Mouse (Mus musculus): ENCODE measurements around the gene Gm45808. TPM values are rescaled to one million over a fixed set of nuclear protein-coding genes. Genes with fewer than 3 reads are reported as not detected.
A peak's percentile ranks its signal among the peaks of the same experiment; 100 is the strongest.

Gene Gm45808
- polyA plus RNA-seq, 1 experiment from 2014 or later: not detected

- Histone ChIP-seq H3K36me3 (ENCODE audit: control insufficient read depth, insufficient read depth, low read length) (no peaks in the 10 kb centered on the region), H3K9ac (ENCODE audit: low read depth, low read length) (no peak overlapping the region), H3K27ac (ENCODE audit: low read depth, low read length) (peak overlapping the region; percentile 51), H3K9me3 (ENCODE audit: control insufficient read depth, low read length) (no peaks in the 10 kb centered on the region), H3K4me1 (ENCODE audit: control insufficient read depth, insufficient read depth, low read length) (peaks cover 3% of the 10 kb centered on the region), H3K4me2 (replicated peaks; ENCODE audit: low read depth, low read length) (peak overlapping the region; percentile 11), H3K4me3 (ENCODE audit: low read length) (no peak overlapping the region), H3K27me3 (ENCODE audit: control insufficient read depth, insufficient read depth, low read length) (no peaks in the 10 kb centered on the region)
- peak; percentile 53 for ATAC-seq (ENCODE audit: low FRiP score, low TSS enrichment)
- 28% methylated on average over 16 of the region's 16 CpGs for WGBS
Measured at GRCm38 (mm10) chr7:45515436-45515835, 28.8 kb upstream of the Gm45808 start.

GRCm38 (mm10) chr7:45514411-45514810 is 27.8 kb upstream of the Gm45808 start:
- Histone ChIP-seq H3K27ac (ENCODE audit: low read depth, low read length) (no peak overlapping the region), H3K4me1 (ENCODE audit: control insufficient read depth, insufficient read depth, low read length) (peaks cover 6% of the 10 kb centered on the region), H3K36me3 (ENCODE audit: control insufficient read depth, insufficient read depth, low read length) (no peaks in the 10 kb centered on the region), H3K9me3 (ENCODE audit: control insufficient read depth, low read length) (no peaks in the 10 kb centered on the region), H3K27me3 (ENCODE audit: control insufficient read depth, insufficient read depth, low read length) (no peaks in the 10 kb centered on the region), H3K4me2 (replicated peaks; ENCODE audit: low read depth, low read length) (no peak overlapping the region), H3K9ac (ENCODE audit: low read depth, low read length) (no peak overlapping the region), H3K4me3 (ENCODE audit: low read length) (no peak overlapping the region)
- ATAC-seq (ENCODE audit: low FRiP score, low TSS enrichment): no peak
- WGBS: 80% methylated on average over 7 of the region's 7 CpGs

- Histone ChIP-seq H3K36me3 (ENCODE audit: control insufficient read depth, insufficient read depth, low read length) (peaks cover 18% of the 10 kb centered on the region), H3K9me3 (ENCODE audit: control insufficient read depth, low read length) (no peaks in the 10 kb centered on the region), H3K4me1 (ENCODE audit: control insufficient read depth, insufficient read depth, low read length) (peaks cover 18% of the 10 kb centered on the region), H3K4me2 (replicated peaks; ENCODE audit: low read depth, low read length) (peak within 1 kb of the TSS; percentile 91), H3K4me3 (ENCODE audit: low read length) (peak within 1 kb of the TSS; percentile 62), H3K9ac (ENCODE audit: low read depth, low read length) (peak within 1 kb of the TSS; percentile 75), H3K27me3 (ENCODE audit: control insufficient read depth, insufficient read depth, low read length) (no peaks in the 10 kb centered on the region), H3K27ac (ENCODE audit: low read depth, low read length) (peak within 1 kb of the TSS; percentile 92)
- ATAC-seq (ENCODE audit: low FRiP score, low TSS enrichment): peak; percentile 83
- whole genome bisulfite sequencing: under 1% methylated on average over 44 of the region's 44 CpGs
Measured at GRCm38 (mm10) chr7:45509912-45510787, 23.5 kb upstream of the Gm45808 start, which contains the start of gene Nucb1. TSS of gene Nucb1 (minus strand) at chr7:45510406.

- peaks cover 18% of the 10 kb centered on the region for H3K36me3 ChIP-seq (ENCODE audit: control insufficient read depth, insufficient read depth, low read length)
- H3K4me3 ChIP-seq (ENCODE audit: low read length): peak overlapping the region; percentile 62
- peaks cover 17% of the 10 kb centered on the region for H3K4me1 ChIP-seq (ENCODE audit: control insufficient read depth, insufficient read depth, low read length)
- peak overlapping the region; percentile 91 for H3K4me2 ChIP-seq (replicated peaks; ENCODE audit: low read depth, low read length)
- 16% methylated on average over 19 of the region's 19 CpGs for WGBS
- no peaks in the 10 kb centered on the region for H3K9me3 ChIP-seq (ENCODE audit: control insufficient read depth, low read length)
- no peaks in the 10 kb centered on the region for H3K27me3 ChIP-seq (ENCODE audit: control insufficient read depth, insufficient read depth, low read length)
- H3K9ac ChIP-seq (ENCODE audit: low read depth, low read length): peak overlapping the region; percentile 75
- ATAC-seq (ENCODE audit: low FRiP score, low TSS enrichment): peak; percentile 15; the same call in 1 of the 2 replicates
- peak overlapping the region; percentile 92; the same call in 1 of the 2 replicates for H3K27ac ChIP-seq (ENCODE audit: low read depth, low read length)
Measured at GRCm38 (mm10) chr7:45509181-45509882, 22.7 kb upstream of the Gm45808 start.

- H3K36me3 ChIP-seq (ENCODE audit: control insufficient read depth, insufficient read depth, low read length): peaks cover 22% of the 10 kb centered on the region
- no peaks in the 10 kb centered on the region for H3K27me3 ChIP-seq (ENCODE audit: control insufficient read depth, insufficient read depth, low read length)
- 46% methylated on average over 6 of the region's 6 CpGs for WGBS
- no peaks in the 10 kb centered on the region for H3K9me3 ChIP-seq (ENCODE audit: control insufficient read depth, low read length)
- no peak overlapping the region; the same call in 1 of the 2 replicates for H3K27ac ChIP-seq (ENCODE audit: low read depth, low read length)
- peak overlapping the region; percentile 62; the same call in 1 of the 2 replicates for H3K4me3 ChIP-seq (ENCODE audit: low read length)
- ATAC-seq (ENCODE audit: low FRiP score, low TSS enrichment): no peak
- peaks cover 17% of the 10 kb centered on the region for H3K4me1 ChIP-seq (ENCODE audit: control insufficient read depth, insufficient read depth, low read length)
- peak overlapping the region; percentile 29; the same call in 1 of the 2 replicates for H3K9ac ChIP-seq (ENCODE audit: low read depth, low read length)
- H3K4me2 ChIP-seq (replicated peaks; ENCODE audit: low read depth, low read length): peak overlapping the region; percentile 91
Measured at GRCm38 (mm10) chr7:45508561-45508960, 21.9 kb upstream of the Gm45808 start.

GRCm38 (mm10) chr7:45507583-45507982 is 21.0 kb upstream of the Gm45808 start:
- no peak overlapping the region for H3K27ac ChIP-seq (ENCODE audit: low read depth, low read length)
- no peak for ATAC-seq (ENCODE audit: low FRiP score, low TSS enrichment)
- no peaks in the 10 kb centered on the region for H3K27me3 ChIP-seq (ENCODE audit: control insufficient read depth, insufficient read depth, low read length)
- H3K36me3 ChIP-seq (ENCODE audit: control insufficient read depth, insufficient read depth, low read length): peaks cover 26% of the 10 kb centered on the region
- WGBS: 88% methylated on average over 6 of the region's 6 CpGs
- H3K9ac ChIP-seq (ENCODE audit: low read depth, low read length): no peak overlapping the region
- no peak overlapping the region for H3K4me3 ChIP-seq (ENCODE audit: low read length)
- H3K4me1 ChIP-seq (ENCODE audit: control insufficient read depth, insufficient read depth, low read length): peaks cover 17% of the 10 kb centered on the region
- H3K9me3 ChIP-seq (ENCODE audit: control insufficient read depth, low read length): no peaks in the 10 kb centered on the region
- no peak overlapping the region for H3K4me2 ChIP-seq (replicated peaks; ENCODE audit: low read depth, low read length)

- no peak overlapping the region for H3K4me3 ChIP-seq (ENCODE audit: low read length)
- 93% methylated on average over 6 of the region's 6 CpGs for WGBS
- H3K9me3 ChIP-seq (ENCODE audit: control insufficient read depth, low read length): no peaks in the 10 kb centered on the region
- peaks cover 90% of the 10 kb centered on the region for H3K36me3 ChIP-seq (ENCODE audit: control insufficient read depth, insufficient read depth, low read length)
- H3K4me1 ChIP-seq (ENCODE audit: control insufficient read depth, insufficient read depth, low read length): no peaks in the 10 kb centered on the region
- H3K27ac ChIP-seq (ENCODE audit: low read depth, low read length): no peak overlapping the region
- H3K9ac ChIP-seq (ENCODE audit: low read depth, low read length): no peak overlapping the region
- no peak for ATAC-seq (ENCODE audit: low FRiP score, low TSS enrichment)
- H3K4me2 ChIP-seq (replicated peaks; ENCODE audit: low read depth, low read length): no peak overlapping the region
- H3K27me3 ChIP-seq (ENCODE audit: control insufficient read depth, insufficient read depth, low read length): no peaks in the 10 kb centered on the region
Measured at GRCm38 (mm10) chr7:45498427-45498826, 11.8 kb upstream of the Gm45808 start.

- WGBS: 86% methylated on average over 9 of the region's 9 CpGs
- H3K9ac ChIP-seq (ENCODE audit: low read depth, low read length): no peak overlapping the region
- 0 out of 2 replicates have a peak, but pooled peaks cover 9% of the 10 kb centered on the region for H3K4me1 ChIP-seq (ENCODE audit: control insufficient read depth, insufficient read depth, low read length)
- peaks cover 74% of the 10 kb centered on the region for H3K36me3 ChIP-seq (ENCODE audit: control insufficient read depth, insufficient read depth, low read length)
- no peak for ATAC-seq (ENCODE audit: low FRiP score, low TSS enrichment)
- no peaks in the 10 kb centered on the region for H3K9me3 ChIP-seq (ENCODE audit: control insufficient read depth, low read length)
- H3K27ac ChIP-seq (ENCODE audit: low read depth, low read length): no peak overlapping the region
- no peaks in the 10 kb centered on the region for H3K27me3 ChIP-seq (ENCODE audit: control insufficient read depth, insufficient read depth, low read length)
- no peak overlapping the region for H3K4me2 ChIP-seq (replicated peaks; ENCODE audit: low read depth, low read length)
- no peak overlapping the region for H3K4me3 ChIP-seq (ENCODE audit: low read length)
Measured at GRCm38 (mm10) chr7:45494548-45494947, 7.9 kb upstream of the Gm45808 start.

Measured in kidney, embryonic 14.5 days (tissue).